Mouse (Mus musculus): ENCODE measurements around the gene Inpp4a.

DNA sequence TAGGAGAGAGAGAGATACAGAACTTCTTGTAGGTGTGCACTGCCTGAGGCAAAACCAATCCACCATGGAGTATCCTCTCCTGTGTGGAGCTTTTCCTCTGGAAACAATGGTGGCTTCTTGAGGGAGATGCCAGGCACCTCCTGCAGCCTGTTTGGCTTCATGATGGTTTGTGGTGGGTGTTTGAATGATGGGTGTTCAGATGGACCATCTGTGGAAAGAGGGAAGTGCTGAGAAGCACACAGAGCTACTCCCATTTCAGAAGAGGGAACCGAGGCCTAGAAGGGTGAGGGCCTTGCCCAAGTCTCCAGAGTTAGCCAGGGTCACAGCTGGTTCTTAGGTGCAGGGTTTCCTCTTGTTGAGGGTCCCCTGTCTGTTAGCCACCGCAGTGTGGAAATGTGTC is 23.0 kb downstream of the Inpp4a start:
- no peak for TF ChIP-seq HCFC1 (IDR thresholded peaks at IDR 0.05; ENCODE audit: borderline replicate concordance, insufficient read depth, low read length)
- TF ChIP-seq ZC3H11A (IDR thresholded peaks at IDR 0.05; ENCODE audit: borderline replicate concordance, low read depth, low read length): no peak
